ENCODE assay signal across 35 mouse cellular contexts in genomic region chr2:118120095-118120494, GRCm38 (mm10).
"Had no signal": no experiment of that assay in that cellular context is flagged by ENCODE, and none has a peak within 500 bp of the region (broad histone marks: within the 10 kb centered on the region; RNA-seq: fewer than 3 reads in every experiment).

No protein-coding gene starts in this region.

- H3K4me2 ChIP-seq: heart, embryonic 11.5 days; heart, embryonic 12.5 days; heart, embryonic 13.5 days; heart, embryonic 15.5 days; hindbrain, embryonic 12.5 days; hindbrain, embryonic 13.5 days; hindbrain, embryonic 14.5 days; hindbrain, embryonic 15.5 days; intestine, embryonic 15.5 days; kidney, embryonic 15.5 days had no signal

- H3K27me3 ChIP-seq: heart, embryonic 12.5 days; heart, embryonic 13.5 days; heart, embryonic 15.5 days; hindbrain, embryonic 12.5 days; hindbrain, embryonic 13.5 days; hindbrain, embryonic 15.5 days; intestine, embryonic 15.5 days; kidney, embryonic 15.5 days had no signal

- H3K4me3 ChIP-seq: heart, embryonic 10.5 days; heart, embryonic 12.5 days; heart, embryonic 13.5 days; heart, embryonic 15.5 days; hindbrain, embryonic 10.5 days; hindbrain, embryonic 12.5 days; hindbrain, embryonic 13.5 days; hindbrain, embryonic 15.5 days; intestine, embryonic 15.5 days; kidney, embryonic 15.5 days; layer of hippocampus, adult 2 months; left cerebral cortex, adult 2 months had no signal

- ATAC-seq: hindbrain, embryonic 16.5 days; inflammation-experienced regulatory T-cells, adult 6 months; intestine, embryonic 15.5 days; intestine, embryonic 16.5 days; intestine, postnatal 0 days had no signal

- H3K4me1 ChIP-seq: heart, embryonic 10.5 days; heart, embryonic 15.5 days had no signal

- H3K9ac ChIP-seq: heart, embryonic 12.5 days; heart, embryonic 13.5 days; heart, embryonic 15.5 days; hindbrain, embryonic 12.5 days; hindbrain, embryonic 13.5 days; hindbrain, embryonic 14.5 days; hindbrain, embryonic 15.5 days; intestine, embryonic 15.5 days; kidney, embryonic 15.5 days had no signal

- H3K36me3 ChIP-seq: hindbrain, embryonic 15.5 days had no signal

- DNase-seq: heart, postnatal 10 days; heart, postnatal 14 days; heart, postnatal 36 days; heart, postnatal 4 days; kidney, adult 11 months; kidney, adult 18-20 months; kidney, adult 2 months; kidney, adult 8-10 months; kidney, adult 9 months; kidney, postnatal 10 days; kidney, postnatal 14 days; kidney, postnatal 25 days; kidney, postnatal 36 days; kidney, postnatal 4 days; layer of hippocampus, adult 9-11 months; layer of hippocampus, postnatal 36 days had no signal

- H3K27ac ChIP-seq: heart, embryonic 10.5 days; heart, embryonic 13.5 days; heart, embryonic 15.5 days; hindbrain, embryonic 10.5 days; hindbrain, embryonic 12.5 days; hindbrain, embryonic 13.5 days; hindbrain, embryonic 14.5 days; hindbrain, embryonic 15.5 days; intestine, embryonic 15.5 days; kidney, embryonic 15.5 days; kidney, postnatal 0 days; layer of hippocampus, adult 2 months; left cerebral cortex, adult 2 months had no signal

- H3K9me3 ChIP-seq: heart, embryonic 10.5 days; heart, embryonic 13.5 days; heart, embryonic 15.5 days; hindbrain, embryonic 10.5 days; hindbrain, embryonic 12.5 days; hindbrain, embryonic 13.5 days; hindbrain, embryonic 15.5 days; intestine, embryonic 15.5 days; kidney, embryonic 15.5 days had no signal
